Mouse (Mus musculus) megakaryocyte-erythroid progenitor cell, adult 5 weeks (primary cell): ENCODE measurements around the gene Mia2. TPM values are rescaled to one million over a fixed set of nuclear protein-coding genes. Genes with fewer than 3 reads are reported as not detected.

Experiments used
- polyA plus RNA-seq: library from polyadenylated mRNA; stranded (reverse); fragments of >175 nt; gene quantifications from 2 replicates; pipeline ENCODE4 v1.2.3, GENCODE M21; 2012

Gene Mia2
- 61.8 and 62.1 TPM in 2 replicates for polyA plus RNA-seq

DNA sequence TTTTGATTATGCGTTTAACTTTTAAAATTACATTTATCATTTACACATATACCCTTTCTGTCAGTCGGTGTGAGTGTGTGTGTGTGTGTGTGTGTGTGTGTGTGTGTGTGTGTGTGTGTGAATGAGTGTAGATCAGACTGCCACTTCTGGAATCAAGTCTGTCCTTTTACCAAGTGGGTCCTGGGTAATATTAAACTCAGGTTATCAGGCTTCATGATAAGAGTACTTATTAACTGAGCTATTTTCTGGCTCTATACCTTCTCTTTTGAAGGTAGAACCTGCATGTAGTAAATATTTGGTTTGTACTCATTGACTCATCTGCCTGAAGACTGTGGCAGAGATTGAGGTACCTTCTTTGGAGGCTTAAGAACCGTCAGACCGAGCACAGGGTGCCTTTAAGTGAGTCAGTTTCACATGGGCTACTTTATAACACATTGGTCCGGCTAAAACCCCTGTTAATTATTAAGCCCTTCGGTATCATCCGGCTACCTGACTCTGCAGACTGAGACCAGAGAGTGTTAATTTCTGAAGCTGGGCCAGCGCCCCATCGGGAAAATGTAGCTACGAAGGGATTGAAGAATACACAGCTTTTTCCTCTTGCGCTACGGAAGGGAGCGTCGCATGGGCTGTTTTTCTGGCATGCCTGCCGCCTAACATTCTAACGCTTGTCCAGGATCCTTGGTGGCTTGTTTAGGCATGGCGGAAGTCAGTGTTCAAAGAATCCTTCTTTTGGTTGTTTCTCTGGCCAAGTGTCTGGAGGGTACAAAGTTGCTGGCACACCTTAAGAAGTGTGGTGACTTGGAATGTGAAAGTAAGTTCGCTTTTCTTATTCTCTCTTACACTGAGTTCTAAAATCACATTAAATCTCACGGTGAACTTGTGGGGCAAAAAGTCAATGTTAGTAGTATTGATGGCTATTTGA is at the start of gene Mia2:
TSS of gene Mia2 (plus strand) at position 696 of the 922 bp plus-strand sequence.

DNA sequence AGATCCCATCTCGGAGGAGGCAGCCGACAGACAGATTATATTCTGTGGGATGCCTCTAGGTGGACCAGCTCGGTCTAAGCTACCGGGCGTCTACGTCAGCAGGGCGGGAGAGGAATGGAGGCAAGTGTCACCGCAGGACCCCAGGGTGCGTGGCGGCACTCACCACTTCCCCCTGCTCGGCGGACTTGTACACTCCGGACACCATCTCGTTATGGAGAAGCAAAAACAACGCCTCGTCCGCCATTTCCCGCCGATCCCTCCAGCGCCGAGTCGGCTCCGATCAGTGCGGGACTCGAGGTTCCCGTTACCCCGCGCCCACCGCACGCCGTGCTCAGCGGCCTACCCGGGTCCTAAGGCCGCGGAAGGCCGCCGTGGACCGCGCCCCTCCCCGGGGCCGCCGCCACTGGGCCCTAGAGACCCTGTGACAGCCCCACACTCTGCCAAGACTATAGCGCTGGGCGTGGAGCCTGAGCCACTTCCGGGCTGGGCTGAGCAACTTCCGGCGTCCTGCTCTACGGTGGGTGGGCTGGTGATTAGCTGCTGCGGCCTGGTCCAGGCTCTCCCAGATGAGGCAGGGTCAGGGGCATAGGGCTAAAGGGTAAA is 34.5 kb upstream of the Mia2 start, which contains the start of gene Trappc6b:
TSS of gene Trappc6b (minus strand) at position 480 of the 603 bp plus-strand sequence.

DNA sequence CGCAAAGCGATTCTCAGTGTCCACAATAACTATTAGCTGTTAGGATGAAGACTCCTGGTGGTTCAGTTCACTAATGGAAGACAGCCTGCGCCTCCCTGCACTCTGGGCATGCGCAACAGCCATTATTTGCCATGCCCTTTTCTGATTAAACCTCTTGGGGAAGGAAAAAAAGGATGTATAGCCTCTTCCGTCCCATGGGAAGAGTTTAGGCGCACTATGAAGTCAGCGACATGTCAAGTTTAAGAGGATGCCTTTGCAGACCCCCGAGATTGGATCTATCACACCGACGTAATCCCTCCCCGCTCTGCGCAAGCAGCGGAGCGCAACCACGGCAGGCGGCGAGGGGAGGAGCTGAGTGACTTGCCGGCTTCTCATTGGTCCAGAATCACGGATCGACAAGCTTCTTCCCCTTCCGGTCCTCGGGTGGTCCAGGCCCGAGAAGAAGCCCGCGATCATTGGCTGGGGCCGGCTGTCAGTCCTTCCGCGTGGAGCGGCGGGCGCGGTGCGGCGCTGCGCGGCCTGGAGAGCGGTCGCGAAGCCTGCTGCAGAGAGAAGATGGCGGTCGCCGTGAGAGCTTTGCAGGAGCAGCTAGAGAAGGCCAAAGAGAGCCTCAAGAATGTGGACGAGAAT is 29.0 kb upstream of the Mia2 start, which contains the start of gene Pnn:
TSS of gene Pnn (plus strand) at position 437 of the 630 bp plus-strand sequence.

DNA sequence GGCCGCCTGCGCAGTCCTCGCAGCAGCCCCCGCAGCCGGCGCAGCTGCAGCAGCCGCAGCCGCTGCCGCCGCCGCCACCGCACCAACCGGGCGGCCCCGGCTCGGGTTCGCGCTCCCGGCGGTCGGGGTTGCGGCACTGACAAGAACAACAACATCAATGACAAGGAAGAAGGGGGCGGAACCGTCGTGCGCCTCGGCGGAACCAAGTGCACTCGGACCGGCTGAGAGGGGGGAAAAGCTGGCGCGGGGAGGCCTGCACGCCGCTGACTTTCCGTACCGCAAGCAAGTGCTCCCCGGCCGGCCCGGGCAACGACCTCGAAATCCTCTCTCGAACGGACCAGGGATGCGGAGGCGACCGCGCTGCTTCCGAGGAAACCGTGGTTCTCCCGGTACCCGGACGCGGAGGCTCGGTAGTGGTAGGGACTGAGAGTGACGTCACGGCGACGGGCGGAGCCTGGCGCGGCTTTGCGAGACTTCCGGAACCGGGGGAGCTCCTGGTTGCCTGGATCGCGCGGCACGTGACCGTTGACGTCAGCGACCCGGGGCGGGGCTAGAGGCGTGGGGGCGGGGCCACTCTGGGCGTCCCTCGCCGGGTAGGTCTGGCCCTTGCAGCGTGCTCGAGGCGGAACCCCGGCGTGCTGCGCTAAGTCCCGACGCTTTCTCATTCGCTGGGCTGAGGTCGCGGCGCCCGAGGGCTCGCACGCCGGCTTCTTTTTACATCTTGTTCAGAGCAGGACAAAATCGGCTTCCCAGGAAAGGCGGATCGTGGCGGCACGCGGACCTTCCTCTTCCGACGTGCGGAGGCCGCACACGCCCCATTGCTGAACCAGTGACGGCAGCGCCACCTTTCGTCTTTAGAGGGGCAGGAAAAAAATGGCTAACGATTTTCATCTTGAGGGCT is 124.0 kb downstream of the Mia2 start, which contains the start of gene Fbxo33:
TSS of gene Fbxo33 (minus strand) at position 401 of the 901 bp plus-strand sequence.

Other genes with a start within 250 kb of the Mia2 start
- gene Sec23a, start 83.8 kb upstream of the Mia2 start, polyA plus RNA-seq = 4.2 and 5.0 TPM in 2 replicates
- 3.1 and 3.6 TPM in 2 replicates for gene Gemin2, start 82.4 kb upstream of the Mia2 start, polyA plus RNA-seq
- gene Trappc6b, start 34.3 kb upstream of the Mia2 start, polyA plus RNA-seq = 74.6 and 76.4 TPM in 2 replicates
- gene Pnn, start 28.9 kb upstream of the Mia2 start, polyA plus RNA-seq = 56.7 and 95.4 TPM in 2 replicates
- gene Fbxo33, start 123.9 kb downstream of the Mia2 start, polyA plus RNA-seq = 12.0 and 16.0 TPM in 2 replicates